Mouse (Mus musculus) frontal cortex, adult 2 months (tissue): ENCODE data around the gene Dupd1. TPM values are rescaled to one million over a fixed set of nuclear protein-coding genes. Genes with fewer than 3 reads are reported as not detected.

ENCODE experiments used
- DNase-seq, 2 experiments: peaks; one replicate each; pipeline ENCODE4 v3.0.0; 2022; ENCODE audit warnings: low spot score in 1 of 2; ENCODE audit errors: extremely low spot score in 1 of 2
- polyA plus RNA-seq: library from polyadenylated mRNA; depleted of rRNA; stranded (reverse); fragments of >200 nt; gene quantifications from 2 replicates; pipeline ENCODE4 v1.2.3, GENCODE M21; 2012; rRNA removed

Gene Dupd1
- 0.27 and 0.38 TPM in 2 replicates for polyA plus RNA-seq

DNA sequence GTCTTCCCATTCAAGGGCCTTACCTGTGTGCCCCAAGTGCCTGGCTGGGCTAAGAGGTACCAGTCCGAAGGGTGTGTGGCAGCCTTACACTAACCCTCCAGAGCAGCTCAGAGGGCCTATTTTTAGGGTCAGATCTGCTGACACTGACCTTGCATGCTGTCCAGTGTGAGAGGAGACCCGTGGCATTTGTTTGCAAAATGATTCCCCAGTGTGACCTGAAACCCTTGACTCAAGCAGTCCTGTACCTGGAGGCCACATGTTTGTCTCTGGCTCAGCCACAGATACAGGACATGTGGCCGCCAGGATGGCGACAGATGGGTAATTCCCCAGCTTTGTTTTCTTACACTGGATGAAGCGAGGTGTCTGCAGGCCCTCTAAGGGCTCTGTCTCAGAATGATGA, at the start of gene Dupd1:
Gene Dupd1, minus strand, starts transcription at position 91 of the 400 bp plus-strand sequence.
- no peak for DNase-seq

DNA sequence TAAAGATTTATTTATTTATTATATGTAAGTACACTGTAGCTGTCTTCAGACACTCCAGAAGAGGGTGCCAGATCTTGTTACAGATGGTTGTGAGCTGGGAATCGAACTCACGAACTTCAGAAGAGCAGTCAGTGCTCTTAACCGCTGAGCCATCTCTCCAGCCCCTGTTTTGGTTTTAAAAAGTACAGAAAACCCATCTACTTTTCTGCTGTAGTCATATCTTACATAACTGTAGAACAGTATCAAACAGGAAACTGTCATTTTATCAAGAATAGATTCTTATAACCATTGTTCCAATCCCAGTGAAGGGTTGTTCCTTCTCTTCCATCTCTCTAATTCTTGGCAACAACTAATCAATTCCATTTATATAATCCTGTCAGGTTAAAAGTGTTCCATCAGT, 49.4 kb upstream of the Dupd1 start:
- DNase-seq, result no peak

GRCm38 (mm10) chr14:21761560-21761959, 47.2 kb upstream of the Dupd1 start:
- DNase-seq, result no peak

GRCm38 (mm10) chr14:21753367-21753766, 39.0 kb upstream of the Dupd1 start:
- DNase-seq, result no peak

GRCm38 (mm10) chr14:21752411-21752810, 38.0 kb upstream of the Dupd1 start:
- no peak for DNase-seq

GRCm38 (mm10) chr14:21750881-21751542, 36.6 kb upstream of the Dupd1 start, which contains the start of gene Dusp13:
TSS of gene Dusp13 (minus strand) at chr14:21751181.
- peak in 1 of 2 experiments; percentile 78 for DNase-seq

DNA sequence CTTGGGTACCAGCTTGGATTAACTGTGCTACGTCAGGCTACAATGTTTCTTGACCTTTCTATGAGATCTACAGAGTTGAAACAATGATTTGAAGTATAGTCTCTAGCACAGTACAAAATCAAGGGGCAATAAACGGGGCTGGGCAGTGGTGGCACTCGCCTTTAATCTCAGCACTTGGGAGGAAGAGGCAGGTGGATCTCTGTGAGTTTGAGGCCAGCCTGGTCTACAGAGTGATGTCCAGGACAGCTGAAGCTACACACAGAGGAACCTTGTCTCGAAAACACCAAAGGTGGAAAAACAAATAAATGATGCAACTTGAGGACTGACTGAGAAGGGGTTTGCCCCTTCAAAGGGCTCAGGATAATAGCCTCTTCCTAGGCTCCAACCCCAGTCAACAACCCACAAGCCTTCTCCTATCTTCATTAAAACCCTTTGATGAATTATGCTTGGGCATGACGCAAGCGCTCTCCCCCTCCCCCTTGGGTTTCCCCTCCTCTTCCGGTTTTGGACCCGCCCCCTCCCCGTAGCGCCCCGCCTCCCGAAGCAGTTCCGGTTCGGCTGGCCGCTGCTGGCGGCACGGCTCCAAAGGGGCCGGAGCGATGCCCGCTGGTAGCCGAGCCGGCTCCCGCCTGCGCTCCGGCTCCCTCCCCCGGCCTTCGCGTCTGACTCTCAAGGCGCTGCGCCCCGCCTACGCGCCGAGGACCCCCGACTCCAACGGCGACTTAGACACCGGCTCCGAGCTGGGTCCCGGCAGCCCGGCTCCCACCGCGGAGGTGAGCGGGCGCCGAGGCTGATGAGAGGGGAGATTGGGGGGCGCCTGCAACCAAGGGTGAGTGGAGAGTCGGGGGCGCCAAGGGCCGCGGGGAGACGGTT, 35.9 kb upstream of the Dupd1 start, which contains the start of gene Samd8:
Gene Samd8, plus strand, starts transcription at position 524 of the 873 bp plus-strand sequence.
- DNase-seq, result peak; percentile 61 to 87

DNA sequence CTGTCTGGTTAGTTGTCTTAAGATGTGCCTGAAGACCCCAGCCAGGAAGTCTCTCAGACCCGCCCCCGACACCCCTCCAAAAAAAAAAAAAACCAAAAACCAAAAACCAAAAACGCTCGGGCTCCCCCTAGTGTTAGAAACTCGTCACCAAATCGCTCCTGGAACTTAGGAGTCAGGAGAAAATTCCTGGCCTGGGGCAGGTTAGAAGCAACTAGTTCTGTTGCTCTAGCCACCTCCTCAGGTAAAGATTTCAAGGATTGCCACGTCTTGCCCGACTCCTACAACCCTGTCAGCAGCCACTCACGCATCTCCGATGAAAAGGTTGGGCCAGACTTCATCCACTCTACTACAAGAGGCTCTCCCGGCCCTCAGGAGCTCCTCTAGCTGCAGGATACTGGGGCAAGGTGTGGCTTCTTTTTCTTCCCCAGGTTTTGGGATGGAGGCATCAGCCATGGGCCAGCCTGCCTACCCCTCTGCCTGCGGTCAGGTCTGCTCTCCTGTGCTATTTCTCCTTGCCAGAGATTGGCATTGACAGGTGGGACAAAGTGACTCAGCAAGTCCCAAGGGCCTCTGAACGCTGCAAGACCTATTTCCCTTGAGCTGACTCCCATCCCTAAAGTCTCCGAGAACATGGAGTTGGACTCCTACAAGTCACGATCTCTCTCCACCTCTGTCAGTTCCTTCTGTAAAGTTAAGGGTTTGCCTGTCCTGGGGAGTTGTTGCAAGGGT, 33.9 kb upstream of the Dupd1 start:
- peak in 1 of 2 experiments; percentile 79 for DNase-seq

DNA sequence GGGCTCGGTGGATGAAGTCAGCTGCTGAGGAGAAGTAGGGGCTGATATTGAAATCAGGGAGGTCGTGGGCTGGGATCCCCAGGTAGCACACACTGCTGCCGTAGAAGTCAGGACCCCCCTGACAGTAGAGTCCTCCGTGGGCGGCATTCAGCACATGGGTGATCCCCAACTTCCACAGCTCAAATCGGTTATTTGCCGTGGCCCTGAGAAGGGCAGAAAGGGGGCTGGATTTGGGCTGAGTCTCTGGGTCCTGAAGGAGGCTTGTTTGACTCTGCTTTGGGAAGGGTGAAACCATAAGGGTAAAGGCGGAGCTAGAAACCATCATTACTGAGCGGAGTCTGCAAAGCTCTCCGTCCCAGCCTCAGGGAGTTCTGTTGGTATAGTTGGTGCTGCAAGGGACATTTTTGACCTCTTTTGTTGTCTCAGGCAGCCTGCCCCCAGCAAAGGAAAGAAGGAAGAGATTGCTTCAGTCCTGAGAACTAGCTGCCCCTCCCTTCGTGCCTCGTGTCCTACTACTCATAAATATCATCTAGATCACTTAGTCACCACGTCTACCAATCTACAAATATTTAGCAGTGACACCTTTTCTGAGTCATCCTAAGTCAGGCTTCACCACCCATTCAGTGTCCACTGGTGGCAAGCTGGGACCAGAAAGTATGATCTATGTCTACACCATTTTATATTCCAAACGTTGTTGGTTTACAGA, 33.2 kb upstream of the Dupd1 start:
- DNase-seq, result no peak

- DNase-seq, result no peak
These were observed 32.5 kb upstream of the Dupd1 start for GRCm38 (mm10) chr14:21746846-21747245.

- DNase-seq, result no peak
These were observed 31.9 kb upstream of the Dupd1 start for GRCm38 (mm10) chr14:21746251-21746650.

GRCm38 (mm10) chr14:21745149-21745548, 30.8 kb upstream of the Dupd1 start:
- no peak for DNase-seq

GRCm38 (mm10) chr14:21744169-21744568, 29.8 kb upstream of the Dupd1 start:
- no peak for DNase-seq

DNA sequence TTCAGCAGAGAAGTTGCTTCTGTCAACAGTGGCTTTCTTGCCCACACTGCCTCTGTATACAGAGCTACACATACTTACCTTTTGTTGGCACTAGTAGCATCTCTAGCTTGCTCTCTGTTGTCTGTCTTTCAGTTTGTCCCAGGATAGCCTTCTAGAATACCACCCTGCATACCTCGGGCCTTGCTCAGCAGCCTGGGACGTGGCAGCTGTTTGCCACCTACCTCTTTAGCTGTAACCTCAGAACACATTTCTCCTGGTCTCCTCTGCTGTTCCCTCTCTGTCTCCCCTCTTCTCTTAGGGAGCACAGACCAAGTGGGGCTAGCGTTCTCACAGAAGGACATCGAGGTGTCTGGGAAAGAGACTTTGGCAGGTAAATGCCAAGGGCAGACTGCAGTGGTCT, 28.1 kb upstream of the Dupd1 start:
- no peak for DNase-seq

DNA sequence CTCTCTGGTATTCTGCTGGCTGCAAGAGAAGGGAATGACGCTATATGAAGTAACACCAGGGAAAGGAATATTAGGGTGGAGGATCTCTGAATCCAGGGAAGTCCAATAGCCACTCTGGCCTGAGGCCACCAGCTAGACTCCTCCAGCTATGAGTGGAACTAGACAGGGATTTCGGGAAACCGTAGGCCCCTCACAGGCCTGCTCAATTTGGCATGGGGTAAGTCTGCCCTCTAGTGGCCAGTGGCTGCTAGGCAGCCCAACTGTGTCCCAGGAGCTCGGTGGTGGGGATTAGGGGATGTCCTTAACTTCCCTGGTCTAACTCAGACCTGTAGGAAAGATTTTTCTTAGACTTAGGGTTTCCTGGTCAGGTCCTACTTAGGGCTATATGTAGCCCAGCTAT, 27.4 kb upstream of the Dupd1 start:
- DNase-seq, result peak in 1 of 2 experiments; percentile 92

DNA sequence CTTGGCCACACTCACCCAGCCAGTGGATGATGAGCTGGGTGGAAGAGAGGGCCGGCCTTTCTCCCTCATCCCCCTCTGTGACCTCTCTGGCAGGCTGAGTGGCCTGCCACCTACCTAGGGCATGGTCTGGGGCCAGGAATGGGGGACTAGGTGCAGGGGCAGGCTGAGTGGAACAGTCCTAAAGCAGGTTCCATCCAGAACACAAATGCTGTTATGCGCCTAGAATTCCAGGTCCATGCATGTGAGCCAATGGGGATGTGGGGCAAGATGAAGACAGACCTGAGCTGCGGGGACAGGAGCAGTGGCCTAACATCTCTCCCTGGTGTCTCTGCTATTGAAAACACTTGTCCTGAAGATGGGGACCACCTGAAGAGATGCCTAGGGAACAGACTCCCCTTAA, 26.9 kb upstream of the Dupd1 start:
- no peak for DNase-seq

- no peak for DNase-seq
These were observed 26.0 kb upstream of the Dupd1 start for GRCm38 (mm10) chr14:21740345-21740744.

DNA sequence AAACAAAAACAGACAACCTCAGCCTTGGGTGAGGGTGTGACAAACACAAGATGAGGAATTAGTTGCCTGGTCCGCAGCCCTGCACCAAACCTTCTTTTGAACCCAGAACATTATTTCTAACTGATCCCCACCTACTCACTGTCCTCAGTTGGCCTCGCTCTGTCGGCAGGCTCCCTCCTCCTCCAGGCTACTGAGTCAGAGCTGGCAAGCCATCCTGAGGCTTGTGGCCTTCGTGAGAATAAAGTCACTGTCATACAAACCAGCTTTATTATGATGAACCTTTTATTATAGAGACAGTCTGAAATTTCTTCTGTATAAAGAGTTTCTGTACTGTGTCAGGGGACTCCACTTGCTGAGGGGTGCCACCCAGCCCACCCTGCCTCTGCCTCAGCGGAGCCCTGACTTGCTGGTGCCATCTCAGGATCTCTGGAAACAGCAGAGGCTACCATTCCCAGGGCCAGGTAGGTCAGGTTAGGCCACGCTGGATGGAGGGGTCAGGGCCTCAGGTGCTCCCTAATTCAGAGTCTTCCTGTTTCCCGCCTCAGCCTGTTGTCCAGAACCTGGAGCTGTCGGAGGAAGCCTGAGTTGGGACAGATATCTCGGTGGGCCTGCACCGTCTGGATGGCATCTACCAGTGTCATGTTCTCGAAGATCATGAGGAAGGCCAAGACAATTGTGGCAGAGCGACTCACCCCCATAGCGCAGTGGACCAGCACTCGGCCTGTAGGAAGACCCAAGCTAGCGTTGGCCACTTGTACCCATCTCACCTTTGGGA, 18.9 kb upstream of the Dupd1 start:
- peak in 1 of 2 experiments; percentile 45 for DNase-seq

GRCm38 (mm10) chr14:21729936-21730335, 15.6 kb upstream of the Dupd1 start:
- DNase-seq, result no peak
